Mouse (Mus musculus) testis, adult 2 months (tissue): ENCODE measurements around the gene Gm9887. TPM values are rescaled to one million over a fixed set of nuclear protein-coding genes. Genes with fewer than 3 reads are reported as not detected.

ENCODE experiments used
- H3K27ac ChIP-seq: fragments of 200-500 bp; 2 replicates; pipeline ENCODE4 v1.5.1; 2012; ENCODE audit warnings: low read depth, low read length; ENCODE audit not compliant: control insufficient read depth, insufficient read depth
- H3K27me3 ChIP-seq: fragments of 200-500 bp; 2 replicates; pipeline ENCODE4 v1.6.1; 2012; ENCODE audit warnings: mild to moderate bottlenecking, low read length, moderate library complexity; ENCODE audit not compliant: control insufficient read depth, insufficient read depth
- H3K36me3 ChIP-seq: fragments of 200-500 bp; 2 replicates; pipeline ENCODE4 v1.6.1; 2012; ENCODE audit warnings: mild to moderate bottlenecking, low read length; ENCODE audit not compliant: control insufficient read depth, insufficient read depth
- H3K4me1 ChIP-seq: fragments of 200-500 bp; 2 replicates; pipeline ENCODE4 v1.6.1; 2012; ENCODE audit warnings: low read length; ENCODE audit not compliant: control insufficient read depth, insufficient read depth
- H3K4me3 ChIP-seq: fragments of 200-500 bp; 2 replicates; pipeline ENCODE4 v1.5.1; 2012; ENCODE audit warnings: low read depth, mild to moderate bottlenecking, low read length, moderate library complexity, mixed read lengths; ENCODE audit not compliant: control insufficient read depth
- CTCF ChIP-seq: fragments of 200-500 bp; IDR thresholded peaks from 2 replicates; pipeline ENCODE4 v1.5.1; 2012; ENCODE audit warnings: low read depth, mild to moderate bottlenecking, inconsistent platforms, low read length, moderate library complexity; ENCODE audit not compliant: control insufficient read depth, insufficient read depth, insufficient replicate concordance
- POLR2A ChIP-seq: fragments of 200-500 bp; IDR thresholded peaks from 2 replicates; pipeline ENCODE4 v1.6.1; 2012; ENCODE audit warnings: low read depth, mild to moderate bottlenecking, inconsistent platforms, low read length, moderate library complexity; ENCODE audit not compliant: control insufficient read depth
- polyA plus RNA-seq: library from polyadenylated mRNA; depleted of rRNA; stranded (reverse); fragments of >200 nt; gene quantifications from 2 replicates; pipeline ENCODE4 v1.2.3, GENCODE M21; 2012; rRNA removed

The Gm9887 gene
- polyA plus RNA-seq, 1 experiment, result 26.1 TPM

DNA sequence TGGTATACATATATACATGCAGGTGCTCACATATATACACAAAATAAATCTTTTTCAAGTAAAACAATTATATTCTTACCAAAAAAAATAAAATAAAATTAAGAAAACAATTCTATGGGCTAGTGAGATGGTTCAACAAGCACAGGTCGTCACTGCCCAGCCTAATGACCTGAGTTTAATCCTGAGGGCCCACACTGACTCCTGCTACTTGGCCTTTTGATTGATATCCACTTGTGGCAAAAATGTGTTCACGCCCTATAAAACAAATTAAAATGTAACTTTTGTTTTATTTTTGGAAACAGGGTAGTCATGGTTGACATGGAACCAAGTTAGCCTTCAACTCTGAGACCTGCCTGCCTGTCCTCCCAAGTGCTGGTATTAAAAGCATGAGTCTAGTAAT is 22.3 kb downstream of the Gm9887 start:
- TF ChIP-seq CTCF (no peak), POLR2A (no peak)
- Histone ChIP-seq H3K4me1 (no peaks in the 10 kb centered on the region), H3K36me3 (peaks cover 4% of the 10 kb centered on the region), H3K27ac (no peak overlapping the region), H3K4me3 (no peak overlapping the region), H3K27me3 (no peaks in the 10 kb centered on the region)

DNA sequence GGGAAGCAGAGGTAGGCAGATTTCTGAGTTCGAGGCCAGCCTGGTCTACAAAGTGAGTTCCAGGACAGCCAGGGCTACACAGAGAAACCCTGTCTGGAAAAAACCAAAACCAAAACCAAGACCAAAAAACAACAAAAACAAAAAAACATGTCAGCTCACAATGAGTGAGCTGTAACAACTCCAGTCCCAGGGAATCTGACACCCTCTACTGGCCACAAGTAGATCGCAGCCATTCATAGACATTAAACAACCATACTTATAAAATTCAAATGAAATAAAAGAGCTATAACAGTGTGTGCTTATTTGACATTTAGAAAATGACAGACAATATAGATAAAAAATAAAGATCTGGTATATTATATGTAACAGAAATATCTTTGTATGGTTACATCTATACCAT is 38.7 kb downstream of the Gm9887 start:
- H3K27ac ChIP-seq, result no peak overlapping the region
- no peaks in the 10 kb centered on the region for H3K4me1 ChIP-seq
- H3K36me3 ChIP-seq, result peaks cover 3% of the 10 kb centered on the region; the same call in 1 of the 2 replicates
- TF ChIP-seq POLR2A (no peak), CTCF (no peak)
- H3K4me3 ChIP-seq, result no peak overlapping the region
- H3K27me3 ChIP-seq, result no peaks in the 10 kb centered on the region

DNA sequence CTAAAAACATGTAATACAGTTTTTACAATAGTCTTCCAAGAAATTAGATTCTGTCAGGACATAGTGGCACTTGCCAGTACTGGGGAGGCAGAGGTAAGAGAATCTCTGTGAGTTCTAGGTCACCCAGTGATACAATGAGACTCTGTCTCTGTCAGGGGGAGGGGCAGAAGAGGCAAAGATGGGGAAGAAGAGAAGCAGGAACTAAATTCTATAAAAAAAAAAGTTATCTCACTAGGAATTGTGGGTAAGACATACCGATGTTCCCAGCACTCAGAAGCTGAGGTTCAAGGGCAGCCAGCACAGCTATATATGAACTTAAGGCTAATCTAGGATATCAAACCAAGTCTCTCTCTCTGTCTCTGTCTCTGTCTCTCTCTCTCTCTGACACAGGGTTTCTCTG is 40.1 kb downstream of the Gm9887 start:
- Histone ChIP-seq H3K27ac (no peak overlapping the region), H3K27me3 (no peaks in the 10 kb centered on the region), H3K4me1 (no peaks in the 10 kb centered on the region), H3K36me3 (0 out of 2 replicates have a peak, but pooled peaks cover 2% of the 10 kb centered on the region), H3K4me3 (no peak overlapping the region)
- TF ChIP-seq POLR2A, result no peak
- TF ChIP-seq CTCF, result no peak

DNA sequence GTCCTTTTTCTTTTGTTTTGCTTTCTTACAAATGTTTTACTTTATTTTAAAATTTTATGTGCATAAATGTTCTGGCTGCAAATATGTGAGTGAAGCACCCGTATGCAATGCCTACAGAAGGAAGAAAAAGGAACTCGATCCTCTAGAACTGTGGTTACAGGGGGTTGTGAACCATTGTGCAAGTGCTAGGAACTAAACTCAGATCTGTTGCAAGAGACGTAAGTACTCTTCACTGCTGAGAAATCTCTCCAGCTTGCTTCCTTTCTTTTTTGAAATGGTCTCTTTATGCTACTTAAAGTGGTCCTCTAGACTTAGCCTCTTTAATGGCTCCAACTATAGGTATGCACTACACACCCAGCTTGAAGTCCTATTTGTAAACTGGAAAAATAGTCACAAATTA is 41.1 kb downstream of the Gm9887 start:
- no peaks in the 10 kb centered on the region for H3K36me3 ChIP-seq
- H3K27me3 ChIP-seq, result no peaks in the 10 kb centered on the region
- H3K4me1 ChIP-seq, result no peaks in the 10 kb centered on the region
- H3K27ac ChIP-seq, result no peak overlapping the region
- TF ChIP-seq CTCF (no peak), POLR2A (no peak)
- H3K4me3 ChIP-seq, result no peak overlapping the region

Other genes starting within 250 kb of the Gm9887 start
- 1,043 and 1,232 TPM in 2 replicates for gene Rps29, start 213.3 kb downstream of the Gm9887 start, polyA plus RNA-seq
- gene Lrr1, start 203.6 kb downstream of the Gm9887 start, polyA plus RNA-seq, result 2.3 and 3.3 TPM in 2 replicates
- gene Rpl36al, start 188.4 kb downstream of the Gm9887 start, polyA plus RNA-seq, result 144 and 183 TPM in 2 replicates
- 10.2 and 12.0 TPM in 2 replicates for gene Mgat2, start 188.3 kb downstream of the Gm9887 start, polyA plus RNA-seq
- 0.11 TPM in 1 of 2 replicates, not detected in the other for gene Gm49383, start 175.4 kb downstream of the Gm9887 start, polyA plus RNA-seq
- 22.3 and 28.3 TPM in 2 replicates for gene Dnaaf2, start 174.0 kb downstream of the Gm9887 start, polyA plus RNA-seq
- 0.11 and 0.20 TPM in 2 replicates for gene Gm49384, start 168.2 kb downstream of the Gm9887 start, polyA plus RNA-seq
- gene Pole2, start 144.3 kb downstream of the Gm9887 start, polyA plus RNA-seq, result 46.0 and 63.4 TPM in 2 replicates
- 66.4 and 82.1 TPM in 2 replicates for gene Klhdc1, start 131.3 kb downstream of the Gm9887 start, polyA plus RNA-seq
- 54.6 and 56.8 TPM in 2 replicates for gene Klhdc2, start 75.8 kb downstream of the Gm9887 start, polyA plus RNA-seq
- gene Nemf, start 15.3 kb downstream of the Gm9887 start, polyA plus RNA-seq, result 6.2 and 9.2 TPM in 2 replicates
- 32.4 and 37.2 TPM in 2 replicates for gene Arf6, start 308 bp downstream of the Gm9887 start, polyA plus RNA-seq
- 4.3 and 4.6 TPM in 2 replicates for gene Vcpkmt, start 210.6 kb upstream of the Gm9887 start, polyA plus RNA-seq